16 mouse cellular contexts compared by ENCODE assay signal in the genomic region with DNA sequence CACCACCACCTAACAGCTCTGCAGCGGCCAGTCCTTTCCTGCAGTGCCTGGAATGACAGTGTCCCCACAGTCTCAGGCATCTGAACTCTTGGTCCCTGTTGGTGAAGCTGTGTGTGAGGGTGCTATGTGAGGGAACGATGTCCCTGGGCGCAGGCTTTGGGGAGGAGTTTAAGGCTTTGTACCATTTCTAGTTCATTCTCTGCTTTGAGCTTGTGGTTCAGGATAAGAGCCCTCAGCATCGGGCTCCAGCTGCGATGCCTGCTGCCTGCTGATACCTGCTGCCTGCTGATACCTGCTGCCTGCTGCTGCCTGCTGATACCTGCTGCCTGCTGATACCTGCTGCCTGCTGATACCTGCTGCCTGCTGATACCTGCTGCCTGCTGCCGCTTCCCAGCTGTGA. TPM values are rescaled to one million over a fixed set of nuclear protein-coding genes. Genes with fewer than 3 reads are reported as not detected.
DNase-seq lines count a peak whose midpoint lies in the region; ATAC-seq and TF ChIP-seq lines count a peak whose summit lies in the region.
"Had no signal": no experiment of that assay in that cellular context is flagged by ENCODE, and none has a peak within 500 bp of the region (broad histone marks: within the 10 kb centered on the region; RNA-seq: fewer than 3 reads in every experiment).

No protein-coding gene starts in this region.

- H3K9ac ChIP-seq in intestine, embryonic 15.5 days = no peak overlapping the region
- no peak overlapping the region for H3K9ac ChIP-seq in intestine, postnatal 0 days (ENCODE audit: low read depth, low read length)
- H3K9ac ChIP-seq in intestine, embryonic 16.5 days (ENCODE audit: low read depth, low read length) = no peak overlapping the region

- TF ChIP-seq CTCF in intestine, postnatal 0 days (IDR thresholded peaks at IDR 0.05; ENCODE audit: low read depth) = no peak

- WGBS in intestine, embryonic 15.5 days = 93% methylated on average over 6 of the region's 6 CpGs
- 97% methylated on average over 6 of the region's 6 CpGs for whole genome bisulfite sequencing in intestine, postnatal 0 days
- WGBS in intestine, embryonic 16.5 days = 99% methylated on average over 6 of the region's 6 CpGs

- H3K27ac ChIP-seq in intestine, embryonic 15.5 days = no peak overlapping the region
- H3K27ac ChIP-seq in intestine, postnatal 0 days (ENCODE audit: low read depth, low read length) = no peak overlapping the region
- no peak overlapping the region for H3K27ac ChIP-seq in intestine, embryonic 16.5 days (ENCODE audit: low read length)

- no peaks in the 10 kb centered on the region for H3K9me3 ChIP-seq in intestine, embryonic 15.5 days
- H3K9me3 ChIP-seq in intestine, postnatal 0 days (ENCODE audit: control insufficient read depth) = no peaks in the 10 kb centered on the region
- no peaks in the 10 kb centered on the region for H3K9me3 ChIP-seq in intestine, embryonic 16.5 days (ENCODE audit: control insufficient read depth, low read length)
- H3K9me3 ChIP-seq: G1E had no signal

- no peaks in the 10 kb centered on the region for H3K27me3 ChIP-seq in intestine, embryonic 15.5 days (replicated peaks)
- no peaks in the 10 kb centered on the region for H3K27me3 ChIP-seq in intestine, postnatal 0 days (replicated peaks; ENCODE audit: control insufficient read depth, insufficient read depth, low read length)
- no peaks in the 10 kb centered on the region for H3K27me3 ChIP-seq in intestine, embryonic 16.5 days (replicated peaks; ENCODE audit: control insufficient read depth, insufficient read depth, low read length)

- no peak overlapping the region for H3K4me2 ChIP-seq in intestine, embryonic 15.5 days (replicated peaks)
- H3K4me2 ChIP-seq in intestine, postnatal 0 days (replicated peaks; ENCODE audit: low read depth) = no peak overlapping the region
- H3K4me2 ChIP-seq in intestine, embryonic 16.5 days (ENCODE audit: low read depth, low read length) = no peak overlapping the region
- H3K4me2 ChIP-seq: midbrain, embryonic 11.5 days had no signal

- DNase-seq in c-Kit-positive CD71-positive TER-119-negative erythroid progenitor cells, embryonic 14.5 days (ENCODE audit: low read depth) = peak; percentile 59
- no peak for DNase-seq in gastrocnemius, adult 8-10 months (ENCODE audit: low spot score in 2 of 2)
- DNase-seq in layer of hippocampus, adult 18-20 months (ENCODE audit: low spot score in 2 of 2) = no peak
- DNase-seq: cerebellum, adult 2 months; embryo, embryonic 11 days; heart, postnatal 36 days; kidney, postnatal 10 days; lung, adult 18-20 months had no signal

- no peaks in the 10 kb centered on the region for H3K4me1 ChIP-seq in intestine, embryonic 15.5 days (replicated peaks)
- H3K4me1 ChIP-seq in intestine, postnatal 0 days (replicated peaks; ENCODE audit: control insufficient read depth, insufficient read depth, low read length) = no peaks in the 10 kb centered on the region
- no peaks in the 10 kb centered on the region for H3K4me1 ChIP-seq in intestine, embryonic 16.5 days (ENCODE audit: control insufficient read depth, insufficient read depth, low read length)

- H3K4me3 ChIP-seq in intestine, embryonic 15.5 days (replicated peaks) = no peak overlapping the region
- no peak overlapping the region for H3K4me3 ChIP-seq in intestine, postnatal 0 days (ENCODE audit: low read depth, low read length)
- H3K4me3 ChIP-seq in intestine, embryonic 16.5 days (ENCODE audit: low read length) = no peak overlapping the region
- H3K4me3 ChIP-seq: myocyte had no signal

- peak; percentile 77; the same call in 1 of the 2 replicates for ATAC-seq in intestine, embryonic 15.5 days
- no peak for ATAC-seq in intestine, postnatal 0 days
- peak; percentile 70 for ATAC-seq in intestine, embryonic 16.5 days
- peak; percentile 75 for ATAC-seq in megakaryocyte progenitor cell, adult 5-6 weeks (replicated peaks; ENCODE audit: poor library complexity)
- ATAC-seq: inflammation-experienced regulatory T-cells, adult 6 months had no signal

- H3K36me3 ChIP-seq in intestine, embryonic 15.5 days = peaks cover 31% of the 10 kb centered on the region
- peaks cover 75% of the 10 kb centered on the region for H3K36me3 ChIP-seq in intestine, postnatal 0 days (ENCODE audit: control insufficient read depth, insufficient read depth)
- peaks cover 15% of the 10 kb centered on the region; the same call in 1 of the 2 replicates for H3K36me3 ChIP-seq in intestine, embryonic 16.5 days (ENCODE audit: control insufficient read depth, insufficient read depth, low read length)

RNA-seq across cellular contexts. Expression of gene Kctd3, which starts 34.6 kb away (rescaled TPM):
- 25.7 and 25.9 TPM in 2 replicates for polyA plus RNA-seq in intestine, embryonic 15.5 days (2015; fragmentation: Nextera tagmentation; extraction: Ambion mirVana)
- 9.3 and 9.9 TPM in 2 replicates for polyA plus RNA-seq in intestine, postnatal 0 days (2015; fragmentation: Nextera tagmentation; extraction: Ambion mirVana)
- polyA plus RNA-seq in intestine, embryonic 16.5 days (2015; fragmentation: Nextera tagmentation; extraction: Ambion mirVana) = 17.9 and 18.3 TPM in 2 replicates
- 9.7 and 11.1 TPM in 2 replicates for total RNA-seq in megakaryocyte progenitor cell, adult 5-6 weeks (2015)
- total RNA-seq in megakaryocyte progenitor cell, adult 5-6 weeks (2017) = 13.6 and 17.8 TPM in 2 replicates
- 10 to 100 TPM; 11.6 to 14.1 (median 12.9) TPM for total RNA-seq in gastrocnemius, adult 8-10 months (2022)
- 10 to 100 TPM; 76.6 to 81.1 TPM for total RNA-seq in layer of hippocampus, adult 18-20 months (2021)

Comparison
In these comparisons a context has a peak if more than half of its experiments do, and no peak if none do; other contexts are left out.
1. RNA of gene Kctd3, which starts 34.6 kb away (total RNA-seq): 76.6 to 81.1 TPM in layer of hippocampus, adult 18-20 months; 9.7 to 17.8 TPM in megakaryocyte progenitor cell, adult 5-6 weeks and 11.6 to 14.1 TPM in gastrocnemius, adult 8-10 months; every median in the first group is over 4 times any median in the second.